In genomic region chr12:118836411-118837341, GRCm38 (mm10) we compare ENCODE assay signal across 8 mouse cellular contexts. TPM values are rescaled to one million over a fixed set of nuclear protein-coding genes. Genes with fewer than 3 reads are reported as not detected.
DNase-seq lines count a peak whose midpoint lies in the region; ATAC-seq lines count a peak whose summit lies in the region.

No protein-coding gene starts in this region.

- H3K4me1 ChIP-seq in lung, embryonic 15.5 days: peaks cover 8% of the 10 kb centered on the region; the same call in 1 of the 2 replicates
- H3K4me1 ChIP-seq in embryonic facial prominence, embryonic 13.5 days: peaks cover 12% of the 10 kb centered on the region
- peaks cover 12% of the 10 kb centered on the region for H3K4me1 ChIP-seq in megakaryocyte, embryonic 14.5 days

- peak; percentile 92 for ATAC-seq in lung, embryonic 15.5 days (ENCODE audit: borderline replicate concordance, extremely low read depth, low FRiP score, low TSS enrichment)
- peak; percentile 82 for ATAC-seq in embryonic facial prominence, embryonic 13.5 days (ENCODE audit: insufficient number of reproducible peaks, insufficient read depth, low FRiP score, low TSS enrichment, low read depth)

- H3K36me3 ChIP-seq in lung, embryonic 15.5 days: no peaks in the 10 kb centered on the region
- H3K36me3 ChIP-seq in embryonic facial prominence, embryonic 13.5 days: no peaks in the 10 kb centered on the region
- no peaks in the 10 kb centered on the region for H3K36me3 ChIP-seq in megakaryocyte, embryonic 14.5 days (replicated peaks; ENCODE audit: low read length)

- peak overlapping the region; percentile 23; the same call in 1 of the 2 replicates for H3K9ac ChIP-seq in lung, embryonic 15.5 days
- peak overlapping the region; percentile 62 for H3K9ac ChIP-seq in embryonic facial prominence, embryonic 13.5 days

- peak overlapping the region; percentile 54 for H3K4me3 ChIP-seq in lung, embryonic 15.5 days
- peak overlapping the region; percentile 56 for H3K4me3 ChIP-seq in embryonic facial prominence, embryonic 13.5 days
- peak overlapping the region; percentile 84 for H3K4me3 ChIP-seq in megakaryocyte, embryonic 14.5 days (replicated peaks)

- no peak overlapping the region for H3K27ac ChIP-seq in lung, embryonic 15.5 days
- no peak overlapping the region for H3K27ac ChIP-seq in embryonic facial prominence, embryonic 13.5 days

- DNase-seq in lung, postnatal 25 days (ENCODE audit: low spot score): no peak
- peak; percentile 18 to 19 for DNase-seq in kidney, adult 8-10 months
- DNase-seq in yolk sac, embryonic 10.5 days (ENCODE audit: low spot score): peak; percentile 88
- DNase-seq in layer of hippocampus, postnatal 25 days (ENCODE audit: extremely low spot score in 1 of 2, low spot score in 1 of 2): no peak
- no peak for DNase-seq in thymus, postnatal 0 days (ENCODE audit: low spot score)

- H3K4me2 ChIP-seq in lung, embryonic 15.5 days: peak overlapping the region; percentile 92
- peak overlapping the region; percentile 92 for H3K4me2 ChIP-seq in embryonic facial prominence, embryonic 13.5 days

- WGBS in lung, embryonic 15.5 days: under 1% methylated on average over 72 of the region's 72 CpGs
- under 1% methylated on average over 60 of the region's 72 CpGs for WGBS in embryonic facial prominence, embryonic 13.5 days

- peaks cover 66% of the 10 kb centered on the region for H3K27me3 ChIP-seq in lung, embryonic 15.5 days
- peaks cover 71% of the 10 kb centered on the region for H3K27me3 ChIP-seq in embryonic facial prominence, embryonic 13.5 days
- peaks cover 69% of the 10 kb centered on the region for H3K27me3 ChIP-seq in megakaryocyte, embryonic 14.5 days (replicated peaks)

- H3K9me3 ChIP-seq in lung, embryonic 15.5 days: no peaks in the 10 kb centered on the region
- no peaks in the 10 kb centered on the region for H3K9me3 ChIP-seq in embryonic facial prominence, embryonic 13.5 days
- peaks cover 7% of the 10 kb centered on the region; the same call in 1 of the 2 replicates for H3K9me3 ChIP-seq in megakaryocyte, embryonic 14.5 days

RNA-seq across cellular contexts. Expression of gene Sp8, which starts 9.5 kb away (rescaled TPM):
- polyA plus RNA-seq in lung, embryonic 15.5 days (2015; fragmentation: Nextera tagmentation; extraction: Ambion mirVana): 0.06 TPM in 1 of 2 replicates, not detected in the other
- polyA plus RNA-seq in embryonic facial prominence, embryonic 13.5 days (2015; fragmentation: Nextera tagmentation; extraction: Ambion mirVana): 3.2 and 5.2 TPM in 2 replicates
- polyA plus RNA-seq in megakaryocyte, embryonic 14.5 days (2012; ENCODE audit: insufficient read depth, low replicate concordance): not detected in 2 replicates
- total RNA-seq in layer of hippocampus, postnatal 25 days (2021): 1 to 10 TPM; 1.5 to 2.6 TPM
- 0.07 TPM in 1 of 2 replicates, not detected in the other for polyA plus RNA-seq in thymus, postnatal 0 days (2015; fragmentation: Nextera tagmentation; extraction: Ambion mirVana)

Comparison
In these comparisons a context has a peak if more than half of its experiments do, and no peak if none do; other contexts are left out.
1. DNase-seq: peak in kidney, adult 8-10 months (2 of 2) and yolk sac, embryonic 10.5 days (single experiment); none in lung, postnatal 25 days (single experiment), layer of hippocampus, postnatal 25 days (0 of 2) and thymus, postnatal 0 days (single experiment).
2. Peak in every context shown above with its lines, with median percentiles within 50 percentile points of each other: H3K4me3 ChIP-seq.